Mouse (Mus musculus) erythroid progenitor cell, adult 5-6 weeks (primary cell): ENCODE results near the gene Prps1. TPM values are rescaled to one million over a fixed set of nuclear protein-coding genes. Genes with fewer than 3 reads are reported as not detected.
"Not testable (repeated sequence)": the region's sequence is repeated elsewhere in the genome, so short reads cannot be mapped to it uniquely, and the experiment has no call there.

Experiments used
- ATAC-seq: replicated peaks from 2 replicates; pipeline ENCODE4 v1.8.0; 2016; ENCODE audit warnings: moderate number of reproducible peaks, mild to moderate bottlenecking, moderate TSS enrichment, inconsistent platforms; ENCODE audit not compliant: poor library complexity, low FRiP score, severe bottlenecking
- total RNA-seq, 2 experiments: library from RNA; stranded (forward) in 1 of 2; stranded (reverse) in 1 of 2; fragments of 150-400 nt in 1 of 2; fragments of 186-747, 209-891 nt in 1 of 2; gene quantifications; 2 replicates each; pipeline versions ENCODE4 v1.2.3 to v1.2.4; 2015 to 2017; ENCODE audit warnings: low replicate concordance in 2 of 2

Prps1 gene
- total RNA-seq, 2 experiments from 2014 or later = 14.4 to 17.2 TPM

DNA sequence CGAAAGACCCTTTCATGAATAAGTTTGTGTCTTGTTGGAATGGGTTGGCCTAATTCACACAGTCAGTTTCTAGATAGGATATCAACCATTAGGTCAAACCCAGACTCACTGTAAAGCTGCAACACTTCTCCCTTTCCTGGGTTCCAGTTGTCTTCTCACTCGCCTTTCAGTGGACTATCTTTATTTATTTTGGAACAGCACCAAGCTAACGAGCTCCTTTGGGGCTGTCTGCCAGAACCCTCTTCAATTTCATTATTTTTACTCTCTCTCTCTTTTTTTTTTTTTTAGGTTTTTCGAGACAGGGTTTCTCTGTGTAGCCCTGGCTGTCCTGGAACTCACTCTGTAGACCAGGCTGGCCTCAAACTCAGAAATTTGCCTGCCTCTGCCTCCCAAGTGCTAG is 42.0 kb downstream of the Prps1 start:
- ATAC-seq = not testable (repeated sequence)

DNA sequence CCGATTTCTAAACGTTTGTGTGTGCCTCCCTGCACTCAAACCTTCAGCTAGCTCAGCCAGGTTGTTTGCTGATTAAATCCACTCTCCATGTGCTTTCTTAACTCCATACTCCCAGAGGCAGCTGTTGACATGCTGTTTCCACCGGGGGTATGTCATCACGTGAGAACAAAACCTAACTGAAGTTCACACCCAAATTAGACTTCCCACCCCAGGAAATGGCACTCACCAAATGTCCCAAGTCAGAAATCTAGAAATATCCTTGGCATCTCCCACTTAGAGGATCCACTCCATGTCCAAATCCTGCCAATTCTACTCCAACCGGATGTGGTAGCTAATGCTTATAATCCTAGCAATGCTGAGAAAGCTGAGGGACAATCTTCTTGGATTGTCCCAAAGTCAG is 43.9 kb downstream of the Prps1 start:
- ATAC-seq = no peak

DNA sequence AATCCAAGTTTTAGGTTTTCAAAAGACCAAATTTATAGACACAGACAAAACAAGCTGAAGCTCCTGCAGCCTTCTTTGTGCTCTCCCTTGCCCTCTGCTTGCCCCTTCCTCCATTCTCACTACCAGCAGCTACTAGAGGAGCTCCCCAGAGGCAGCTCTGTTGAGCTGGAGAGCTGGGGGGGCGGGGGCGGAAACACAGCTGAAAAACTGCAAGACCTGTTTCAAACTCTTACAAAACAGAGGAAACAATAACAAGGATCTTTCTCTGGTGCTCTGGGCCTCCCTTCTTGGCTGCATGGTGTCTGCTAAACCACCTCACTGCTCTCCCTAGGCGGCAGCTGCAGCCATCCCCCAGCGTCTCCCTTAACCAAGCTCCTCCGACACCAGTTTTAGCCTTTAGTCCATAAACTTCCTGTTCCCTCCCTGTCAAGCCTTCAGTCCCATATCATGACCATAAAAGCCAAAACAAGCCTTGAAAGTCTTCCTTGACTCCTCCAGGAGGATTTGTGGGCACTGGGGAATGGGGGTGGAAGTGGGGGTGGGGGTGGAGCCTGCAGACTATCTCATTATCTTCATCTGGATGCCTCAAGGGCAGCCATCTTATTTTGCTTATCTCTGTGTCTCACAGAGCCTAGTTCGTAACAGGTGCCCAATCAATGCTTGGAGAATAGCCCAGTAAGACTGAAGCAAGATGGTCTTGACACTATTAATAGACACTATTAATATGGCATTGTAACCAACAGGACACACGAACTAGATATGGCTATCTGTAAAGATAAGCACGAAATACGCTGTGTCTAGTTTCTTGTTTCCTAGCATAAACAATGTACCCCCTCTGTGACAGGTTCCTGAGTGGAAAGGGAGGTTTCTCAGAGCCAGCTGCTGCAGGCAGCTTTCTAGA is 45.2 kb downstream of the Prps1 start:
- ATAC-seq = no peak

DNA sequence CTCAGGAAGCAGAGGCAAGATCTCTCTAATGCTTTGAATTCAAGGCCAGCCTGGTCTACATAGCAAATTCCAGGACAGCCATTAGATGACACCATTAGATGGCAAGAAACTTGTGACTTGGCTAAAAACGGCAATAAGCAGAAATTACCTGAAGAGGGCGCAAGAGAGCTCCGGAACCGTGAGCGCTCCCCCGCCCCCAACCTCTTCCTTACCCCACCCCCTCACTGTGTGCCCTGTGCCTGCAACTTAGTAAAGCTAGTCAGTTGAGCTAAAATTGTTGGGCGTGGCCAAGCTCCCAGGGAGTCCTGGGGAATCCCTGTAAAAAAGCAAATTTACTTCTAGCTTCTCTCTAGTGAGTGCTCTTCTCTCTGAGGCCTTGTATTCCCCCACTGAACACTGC is 47.5 kb downstream of the Prps1 start:
- ATAC-seq = peak; percentile 59; the same call in 1 of the 2 replicates

DNA sequence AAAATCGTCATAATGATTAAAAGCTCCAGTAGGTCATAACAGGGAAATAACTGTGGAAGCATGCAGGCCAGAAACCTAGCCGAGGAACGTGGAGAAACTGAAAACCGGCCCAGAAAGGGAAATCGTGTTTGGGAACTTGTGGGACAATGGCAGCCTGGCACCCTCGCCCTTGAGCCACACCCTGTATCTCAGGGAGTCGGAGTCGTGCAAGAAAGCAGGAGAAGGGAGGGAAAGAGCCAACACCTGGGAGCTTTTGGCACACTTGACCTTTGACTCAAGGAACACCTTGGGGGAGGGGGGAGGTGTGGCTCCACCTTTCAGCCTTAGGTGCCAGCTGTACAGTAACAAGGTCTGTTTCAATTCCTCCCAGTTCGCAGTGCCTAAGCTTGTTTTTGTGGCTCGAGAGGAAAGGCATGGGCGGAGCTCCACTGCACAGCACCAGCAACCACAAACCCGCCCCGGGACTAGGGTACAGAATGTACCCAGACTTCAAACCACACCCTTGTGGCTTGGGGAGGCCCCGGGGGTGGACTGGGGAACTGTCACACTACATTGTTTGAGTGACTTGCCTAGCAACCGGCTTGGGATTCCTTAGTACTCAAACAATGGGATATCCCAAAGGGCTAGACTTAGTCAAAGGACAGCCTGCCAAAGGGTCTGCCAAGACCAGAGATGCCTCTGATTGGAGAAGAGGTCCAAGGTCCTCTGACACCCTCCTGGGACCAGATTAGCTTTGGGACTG is 49.3 kb downstream of the Prps1 start:
- ATAC-seq = peak; percentile 65

DNA sequence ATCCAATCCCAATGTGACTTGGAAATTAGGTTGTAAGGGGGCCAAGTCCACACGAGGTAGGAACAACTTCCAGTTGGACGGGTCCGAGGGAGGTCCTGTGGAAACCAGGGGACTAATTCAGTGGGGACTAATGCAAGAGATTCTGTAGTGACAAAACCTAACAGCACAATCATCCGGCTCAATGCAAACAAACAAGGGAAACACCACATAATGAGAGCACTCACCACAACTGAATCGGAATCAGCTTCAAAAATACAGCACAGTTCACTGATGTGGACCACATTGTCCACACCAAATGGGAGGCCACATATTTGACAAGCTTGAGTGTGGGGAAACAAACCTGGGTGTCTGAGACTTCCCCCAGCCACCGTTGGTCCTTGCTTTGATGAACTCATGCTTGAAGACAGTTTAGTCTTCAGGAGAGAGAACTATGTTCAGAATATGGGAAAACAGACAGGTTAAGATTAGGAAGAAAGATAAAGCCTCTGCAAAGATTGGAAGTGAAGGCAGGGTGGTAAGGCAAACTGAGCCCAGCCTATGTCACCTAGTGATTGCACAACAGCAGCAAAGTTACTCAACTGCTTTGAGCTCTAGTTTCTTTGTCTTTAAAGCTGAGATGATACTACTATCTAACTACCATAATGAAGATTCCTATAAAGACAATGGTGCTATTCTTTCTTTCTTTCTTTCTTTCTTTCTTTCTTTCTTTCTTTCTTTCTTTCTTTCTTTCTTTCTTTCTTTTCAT is 50.2 kb downstream of the Prps1 start:
- no peak for ATAC-seq

DNA sequence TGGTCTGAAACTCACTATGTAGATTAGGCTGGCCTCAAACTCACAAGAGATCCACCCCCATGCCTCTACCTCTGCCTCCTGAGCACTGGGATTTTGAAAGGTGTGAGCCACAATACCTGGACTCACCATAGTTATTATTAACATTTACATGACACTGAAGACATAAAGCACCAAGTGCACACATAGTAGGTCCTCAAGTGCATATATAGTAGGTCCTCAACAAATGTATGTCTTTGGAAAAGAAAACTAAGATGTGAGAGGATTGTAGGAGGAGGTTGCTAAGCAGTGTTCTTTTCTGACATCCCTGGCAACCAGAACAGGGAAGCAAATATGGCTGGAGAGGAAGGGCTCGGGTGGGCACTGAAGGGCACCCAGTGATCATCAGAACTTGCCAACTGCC is 51.0 kb downstream of the Prps1 start:
- no peak for ATAC-seq

DNA sequence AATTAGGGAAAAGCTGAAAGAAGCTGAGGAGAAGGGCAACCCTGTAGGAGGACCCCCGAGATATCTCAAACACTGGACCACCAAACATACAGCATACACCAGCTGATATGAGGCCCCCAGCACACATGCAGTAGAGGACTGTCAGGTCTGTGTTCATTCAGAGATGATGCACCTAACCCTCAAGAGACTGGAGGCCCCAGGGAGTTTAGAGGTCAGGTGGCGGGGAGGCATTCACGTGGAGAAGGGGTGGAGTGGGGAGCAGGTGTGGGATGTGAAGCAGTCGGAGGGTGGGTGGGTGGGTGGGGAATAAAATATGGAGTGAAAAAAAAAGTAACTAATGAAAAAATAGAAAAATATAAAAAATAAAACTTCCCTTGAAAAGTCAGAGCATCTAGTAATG is 52.4 kb downstream of the Prps1 start:
- ATAC-seq = not testable (repeated sequence)

DNA sequence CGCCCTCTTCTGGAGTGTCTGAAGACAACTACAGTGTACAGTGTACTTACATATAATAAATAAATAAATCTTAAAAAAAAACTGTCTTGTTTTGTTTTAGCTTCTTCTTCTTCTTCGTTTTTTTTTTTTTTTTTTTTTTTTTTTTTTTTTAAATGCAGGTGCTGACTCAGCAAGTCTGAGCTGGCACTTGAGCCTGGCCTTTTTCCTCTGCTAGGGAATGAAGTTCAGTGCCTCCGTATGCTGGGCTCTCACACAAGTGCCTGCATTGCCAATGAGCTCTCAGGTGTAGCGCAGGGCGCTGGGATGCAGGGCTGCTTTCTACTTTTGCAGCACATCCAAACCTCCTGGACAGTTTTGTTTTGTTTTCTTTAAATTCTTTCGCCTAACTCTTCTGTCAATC is 53.4 kb downstream of the Prps1 start:
- no peak for ATAC-seq

DNA sequence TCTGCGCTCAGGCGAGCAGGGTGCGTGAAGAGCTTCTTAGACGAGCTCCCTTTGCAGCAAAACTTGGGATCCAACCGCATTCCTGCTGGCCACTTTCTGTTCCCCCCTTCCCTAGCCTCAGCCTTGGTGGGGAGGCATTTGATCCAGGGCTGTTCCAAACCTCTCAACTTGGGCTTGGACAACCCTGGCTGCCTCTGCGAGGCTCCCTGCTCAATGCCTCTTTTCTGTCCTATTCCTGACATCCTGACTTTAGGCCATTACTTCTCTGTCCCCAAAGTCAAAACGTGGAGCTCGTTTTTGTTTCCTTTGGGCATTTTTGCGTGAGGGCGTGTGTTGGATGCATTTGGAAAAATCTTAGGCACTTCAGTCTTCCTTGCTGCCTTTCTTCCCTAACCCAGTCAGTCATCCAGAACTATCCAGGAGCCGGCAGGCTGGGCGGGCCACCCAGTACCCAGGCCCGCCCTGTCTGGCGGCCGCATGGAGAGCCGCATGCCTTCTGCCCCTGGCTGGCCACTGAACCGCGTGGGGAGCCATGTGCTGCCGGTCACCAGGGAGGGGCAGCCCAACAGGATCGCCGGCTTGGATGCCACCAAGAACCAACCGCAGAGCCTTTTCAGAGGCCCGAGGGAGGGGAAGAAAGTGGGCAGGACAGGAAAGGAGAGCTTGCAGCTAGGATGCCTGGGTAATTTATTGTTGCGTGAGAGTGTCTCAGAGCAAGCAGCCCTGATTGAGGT is 54.5 kb downstream of the Prps1 start:
- no peak for ATAC-seq

DNA sequence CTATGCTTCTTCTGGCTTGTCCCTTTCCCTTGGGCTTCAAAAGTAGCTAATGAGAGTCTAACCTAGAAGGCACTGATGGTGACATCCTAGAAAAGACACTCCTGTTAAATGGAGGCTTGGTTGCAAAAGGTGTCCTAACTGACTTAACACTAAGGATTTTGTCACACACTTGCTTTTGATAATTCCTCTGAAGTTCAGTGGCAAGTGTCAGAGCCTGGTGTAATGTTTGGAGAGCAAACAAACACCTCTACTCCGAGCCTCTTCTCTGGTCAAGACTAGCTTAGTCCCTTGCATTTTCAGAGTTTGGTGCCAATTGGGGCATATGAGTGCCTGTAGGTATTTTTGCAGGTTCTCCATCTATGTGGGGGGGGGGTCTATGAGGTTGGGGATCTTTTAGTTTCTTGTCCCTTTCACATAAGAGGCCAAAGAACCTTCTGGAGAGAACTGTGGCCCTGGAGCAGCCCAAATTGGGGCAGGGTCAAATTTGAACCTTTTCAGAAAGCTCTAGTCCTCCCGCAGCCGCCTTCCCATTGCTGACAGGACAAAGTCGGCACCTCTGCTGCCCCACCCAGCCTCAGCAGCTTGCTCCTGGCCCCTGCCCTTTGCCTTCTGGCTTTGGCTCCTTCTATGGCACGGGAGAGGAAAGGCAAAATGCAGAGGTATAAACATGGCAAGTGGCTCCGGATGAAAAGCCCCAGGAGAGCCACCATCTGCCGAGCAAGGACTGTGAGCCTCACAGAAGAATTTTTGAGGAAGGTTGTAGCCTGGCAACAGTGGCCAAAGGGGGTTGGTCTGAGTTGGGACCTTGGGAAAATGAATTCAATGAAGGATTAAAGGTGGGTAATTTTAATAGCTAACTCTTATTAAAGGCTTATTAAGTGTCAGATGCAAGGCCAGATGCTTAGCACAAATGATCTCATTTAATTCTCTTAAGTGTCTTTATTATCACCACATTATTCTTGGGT is 55.6 kb downstream of the Prps1 start:
- ATAC-seq = no peak

DNA sequence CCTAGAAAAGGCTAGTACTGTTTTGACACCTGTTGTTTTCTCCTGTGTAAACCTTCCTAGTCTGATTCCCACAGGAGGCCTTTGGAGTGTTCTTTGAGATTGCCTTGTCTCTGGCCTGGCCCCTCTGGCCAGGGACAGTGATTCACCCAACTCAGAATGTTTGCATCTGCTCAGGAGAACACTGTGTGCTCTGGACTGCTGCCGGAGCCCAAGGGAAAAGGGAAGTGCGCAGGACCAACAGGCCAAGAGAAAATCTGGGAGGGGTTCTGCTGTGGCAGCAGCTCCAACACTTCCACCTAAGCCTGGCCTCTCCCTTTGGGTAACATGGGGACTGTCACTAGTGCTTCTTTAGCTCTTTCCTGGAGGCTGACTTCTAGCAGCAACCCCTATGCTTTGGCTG is 57.0 kb downstream of the Prps1 start:
- no peak for ATAC-seq

DNA sequence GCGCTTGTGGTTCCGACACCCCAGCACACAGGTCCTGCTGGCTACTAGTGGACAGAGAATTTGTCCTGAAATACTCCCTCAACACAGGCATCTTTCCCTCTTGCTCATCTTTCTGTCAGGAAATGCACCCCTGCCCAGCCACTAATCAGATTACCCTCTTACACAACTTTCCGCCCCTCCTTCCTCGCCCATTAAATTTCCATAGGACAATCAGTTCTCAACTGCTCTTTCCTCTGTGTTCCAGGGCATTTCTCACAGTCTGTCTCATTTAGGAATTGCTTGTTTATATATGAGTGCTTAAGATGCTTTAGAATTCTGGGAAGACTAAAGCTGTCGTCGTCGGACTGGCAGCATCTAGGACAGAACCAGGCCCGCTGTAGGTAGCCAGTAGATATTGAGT is 61.9 kb downstream of the Prps1 start:
- ATAC-seq = no peak

DNA sequence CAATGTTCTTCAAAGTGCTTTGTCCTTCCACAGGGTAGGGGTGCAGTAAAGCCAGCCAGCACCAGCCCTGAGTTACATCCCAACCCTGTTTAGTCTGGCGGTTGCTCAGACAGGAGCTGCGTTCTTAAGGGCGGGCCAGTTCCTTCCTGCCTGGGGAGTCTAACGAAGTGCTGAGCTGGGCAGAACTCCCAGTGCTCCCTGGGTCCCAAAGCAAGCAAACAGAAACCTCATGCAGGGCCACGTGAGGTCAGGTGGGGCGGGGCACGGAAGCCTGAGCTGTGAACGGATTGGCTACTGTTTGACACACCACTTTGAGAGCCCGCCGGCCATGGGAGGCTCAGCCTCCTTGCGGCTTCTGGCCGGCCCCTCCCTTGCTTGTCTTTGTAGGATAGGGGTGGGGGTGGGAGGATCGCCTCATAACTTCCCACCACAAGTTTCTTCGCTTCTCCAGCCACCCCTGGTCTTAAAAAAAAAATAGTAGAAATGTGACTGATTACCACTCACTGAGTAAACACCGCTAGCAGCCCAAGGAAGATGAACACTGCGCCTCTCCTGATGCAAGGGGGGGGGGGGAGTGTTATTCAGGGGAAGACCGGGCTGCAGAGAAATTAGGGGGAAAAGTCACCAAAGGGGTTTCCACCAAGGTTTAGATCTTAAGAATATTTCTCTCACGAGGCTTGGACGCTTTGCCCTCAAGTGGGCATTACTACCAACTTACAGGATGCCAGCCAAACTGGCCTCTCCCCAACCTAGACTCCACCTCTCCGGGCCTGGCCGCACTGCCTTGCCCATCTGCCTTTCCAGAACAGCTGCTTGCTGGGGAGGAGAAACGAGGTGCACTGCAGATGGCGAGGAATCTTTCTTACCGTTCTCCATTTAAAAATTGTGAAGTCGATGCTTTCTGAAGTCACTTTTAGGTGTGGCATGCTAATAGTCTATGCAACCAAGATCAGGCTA is 64.0 kb downstream of the Prps1 start:
- ATAC-seq = peak; percentile 100

DNA sequence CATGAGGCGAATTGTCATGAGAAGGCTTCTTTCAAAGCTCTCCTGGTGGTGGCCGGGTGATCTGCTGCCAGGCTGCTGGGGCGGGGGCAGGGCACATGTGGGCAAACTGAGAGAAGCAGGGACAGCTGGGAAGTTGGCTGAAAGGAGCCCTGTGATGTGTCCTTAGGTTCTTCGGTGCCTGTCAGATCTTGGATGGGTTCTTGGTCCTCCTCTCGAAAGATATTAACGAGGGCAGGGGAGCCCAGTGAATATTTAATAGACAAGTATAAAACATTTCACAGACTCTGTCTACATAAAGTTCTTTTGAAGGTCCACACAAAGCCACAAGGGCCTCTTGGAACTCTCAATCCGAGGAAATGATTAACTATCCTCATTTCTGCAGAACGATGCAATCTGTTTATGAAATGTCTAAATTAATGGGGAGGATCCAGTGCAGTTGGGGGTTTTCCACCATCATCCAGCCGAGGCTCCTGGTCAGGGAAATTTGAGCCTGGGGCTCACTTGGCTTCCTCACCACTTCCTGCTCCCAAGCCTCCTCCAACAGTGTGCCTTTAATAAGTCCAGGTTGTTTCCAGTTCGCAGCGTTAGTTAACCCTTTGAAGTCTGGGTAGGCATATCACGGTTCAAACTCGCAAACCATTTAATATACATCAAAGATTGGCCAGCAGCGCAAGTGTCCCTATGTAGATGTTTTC is 65.8 kb downstream of the Prps1 start:
- no peak for ATAC-seq

DNA sequence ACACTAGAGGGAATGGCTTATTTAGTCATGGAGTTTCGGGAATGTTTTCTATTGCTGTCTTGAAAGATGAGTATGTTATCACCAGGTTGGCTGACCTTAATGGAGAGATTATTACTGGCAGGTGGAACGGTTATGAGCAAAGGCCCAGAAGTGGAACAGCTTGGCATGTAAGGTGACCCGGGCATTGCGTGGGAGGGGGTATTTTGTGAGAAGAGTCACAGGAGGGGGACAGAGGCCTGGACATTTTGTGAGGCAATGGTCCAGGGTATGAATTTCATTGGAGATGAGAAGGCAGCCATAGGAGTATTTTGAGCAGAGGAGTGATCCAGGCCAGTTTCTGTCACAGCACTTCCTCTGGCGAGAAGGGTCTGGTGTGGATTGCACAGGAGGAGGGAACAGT is 67.8 kb downstream of the Prps1 start:
- no peak for ATAC-seq
